ENCODE assay signal across 8 mouse cellular contexts in genomic region chr10:67805131-67805530, GRCm38 (mm10).
DNase-seq lines count a peak whose midpoint lies in the region; ATAC-seq and TF ChIP-seq lines count a peak whose summit lies in the region.

No protein-coding gene starts in this region.

- peak; percentile 20 for DNase-seq in kidney, adult 2 months
- peak; percentile 51 for DNase-seq in 416B (ENCODE audit: low read depth)
- DNase-seq in MEL (ENCODE audit: low read depth, low spot score), result no peak
- peak; percentile 64 for DNase-seq in hindbrain, postnatal 0 days (ENCODE audit: low spot score)
- no peak for DNase-seq in ovary, postnatal 10 days (ENCODE audit: low spot score)
- no peak for DNase-seq in thymus, adult 18-20 months
- no peak for DNase-seq in urinary bladder, postnatal 25 days (ENCODE audit: low spot score)

- H3K9me3 ChIP-seq in kidney, embryonic 14.5 days (ENCODE audit: control insufficient read depth, low read length), result no peaks in the 10 kb centered on the region
- H3K9me3 ChIP-seq in MEL (replicated peaks; ENCODE audit: insufficient read depth, low read length), result no peaks in the 10 kb centered on the region
- no peaks in the 10 kb centered on the region for H3K9me3 ChIP-seq in hindbrain, postnatal 0 days (ENCODE audit: low read length)

- no peaks in the 10 kb centered on the region for H3K79me2 ChIP-seq in MEL (ENCODE audit: control insufficient read depth, insufficient read depth, low read length, poor library complexity)

- TF ChIP-seq CTCF in kidney, adult 2 months (conservative IDR thresholded peaks at IDR 0.05; ENCODE audit: insufficient read depth, insufficient read length, low read depth, low read length), result peak; percentile 26; the same call in 1 of the 2 replicates
- TF ChIP-seq CTCF in MEL (IDR thresholded peaks at IDR 0.05 in 2 of 3, conservative IDR thresholded peaks at IDR 0.05 in 1 of 3; ENCODE audit: control insufficient read depth in 1 of 3, insufficient read depth in 1 of 3, low read depth in 2 of 3, low read length in 3 of 3, poor library complexity in 1 of 3, severe bottlenecking in 1 of 3), result no peak; a peak in 1 of 6 replicates
- peak; percentile 68 for TF ChIP-seq CTCF in hindbrain, postnatal 0 days (IDR thresholded peaks at IDR 0.05; ENCODE audit: low read depth)

- no peaks in the 10 kb centered on the region; the same call in 1 of the 2 replicates for H3K27me3 ChIP-seq in kidney, adult 2 months (replicated peaks; ENCODE audit: control insufficient read depth, insufficient read depth, low read length)
- H3K27me3 ChIP-seq in kidney, embryonic 14.5 days (ENCODE audit: control insufficient read depth, insufficient read depth, low read length), result no peaks in the 10 kb centered on the region
- no peaks in the 10 kb centered on the region for H3K27me3 ChIP-seq in MEL (ENCODE audit: control insufficient read depth in 1 of 2, insufficient read depth in 2 of 2, low read length in 2 of 2)
- no peaks in the 10 kb centered on the region for H3K27me3 ChIP-seq in hindbrain, postnatal 0 days (ENCODE audit: insufficient read depth, low read length)

- no peak overlapping the region for H3K9ac ChIP-seq in kidney, embryonic 14.5 days (ENCODE audit: low read depth, low read length)
- no peak overlapping the region for H3K9ac ChIP-seq in MEL (ENCODE audit: control insufficient read depth, low read depth, low read length, poor library complexity, severe bottlenecking)
- no peak overlapping the region for H3K9ac ChIP-seq in hindbrain, postnatal 0 days (replicated peaks; ENCODE audit: low read length)

- no peak for TF ChIP-seq POLR2A in kidney, adult 2 months (IDR thresholded peaks at IDR 0.05; ENCODE audit: low read depth, low read length)
- TF ChIP-seq POLR2A in MEL (IDR thresholded peaks at IDR 0.05; ENCODE audit: control insufficient read depth in 1 of 2, insufficient read depth in 1 of 2, low read depth in 1 of 2, low read length in 2 of 2, poor library complexity in 1 of 2), result no peak

- ATAC-seq in kidney, embryonic 14.5 days (ENCODE audit: low FRiP score, low TSS enrichment), result no peak
- no peak for ATAC-seq in hindbrain, postnatal 0 days

- WGBS in kidney, adult 2 months, result 15% methylated on average over 4 of the region's 4 CpGs
- 31% methylated on average over 4 of the region's 4 CpGs for WGBS in kidney, embryonic 14.5 days
- WGBS in hindbrain, postnatal 0 days, result 26% methylated on average over 4 of the region's 4 CpGs

- H3K4me2 ChIP-seq in kidney, embryonic 14.5 days (replicated peaks; ENCODE audit: low read depth, low read length), result no peak overlapping the region
- H3K4me2 ChIP-seq in hindbrain, postnatal 0 days (ENCODE audit: low read depth, low read length), result no peak overlapping the region

- no peaks in the 10 kb centered on the region for H3K4me1 ChIP-seq in kidney, adult 2 months (ENCODE audit: control insufficient read depth, insufficient read depth, low read length)
- H3K4me1 ChIP-seq in kidney, embryonic 14.5 days (ENCODE audit: control insufficient read depth, insufficient read depth, low read length), result no peaks in the 10 kb centered on the region
- H3K4me1 ChIP-seq in MEL (ENCODE audit: control insufficient read depth in 1 of 2, insufficient read depth in 2 of 2, low read length in 2 of 2), result no peaks in the 10 kb centered on the region
- H3K4me1 ChIP-seq in hindbrain, postnatal 0 days (ENCODE audit: insufficient read depth, low read length), result no peaks in the 10 kb centered on the region

- TF ChIP-seq EP300 in MEL (IDR thresholded peaks at IDR 0.05; ENCODE audit: low read depth in 1 of 2, low read length in 2 of 2), result no peak

- no peaks in the 10 kb centered on the region for H3K36me3 ChIP-seq in kidney, adult 2 months (ENCODE audit: control insufficient read depth, insufficient read depth, low read length)
- no peaks in the 10 kb centered on the region for H3K36me3 ChIP-seq in kidney, embryonic 14.5 days (ENCODE audit: control insufficient read depth, insufficient read depth, low read length)
- H3K36me3 ChIP-seq in MEL (ENCODE audit: control insufficient read depth in 1 of 2, insufficient read depth in 2 of 2, low read length in 2 of 2), result no peaks in the 10 kb centered on the region
- no peaks in the 10 kb centered on the region for H3K36me3 ChIP-seq in hindbrain, postnatal 0 days (ENCODE audit: insufficient read depth, low read length)

- no peak overlapping the region for H3K27ac ChIP-seq in kidney, adult 2 months (ENCODE audit: insufficient read depth, low read depth, low read length)
- no peak overlapping the region for H3K27ac ChIP-seq in kidney, embryonic 14.5 days (ENCODE audit: low read depth, low read length)
- no peak overlapping the region for H3K27ac ChIP-seq in MEL (ENCODE audit: control insufficient read depth, low read depth, low read length)
- H3K27ac ChIP-seq in hindbrain, postnatal 0 days, result no peak overlapping the region

- no peak overlapping the region for H3K4me3 ChIP-seq in kidney, adult 2 months (ENCODE audit: insufficient read depth, low read depth, low read length)
- no peak overlapping the region for H3K4me3 ChIP-seq in kidney, embryonic 14.5 days (ENCODE audit: low read length)
- H3K4me3 ChIP-seq in MEL (ENCODE audit: control insufficient read depth in 1 of 2, insufficient read depth in 1 of 2, low read depth in 2 of 2, low read length in 2 of 2), result no peak overlapping the region
- H3K4me3 ChIP-seq in hindbrain, postnatal 0 days (ENCODE audit: low read length), result no peak overlapping the region

- no peak; the same call in 1 of the 2 replicates for TF ChIP-seq RAD21 in MEL (IDR thresholded peaks at IDR 0.05; ENCODE audit: low read depth, low read length)

TF ChIP-seq in MEL, 35 proteins besides CTCF, POLR2A, EP300 and RAD21:
- TF ChIP-seq USF2 (IDR thresholded peaks at IDR 0.05; ENCODE audit: borderline replicate concordance in 1 of 2, insufficient read depth in 1 of 2, low read depth in 1 of 2, low read length in 2 of 2) (no peak), ZNF384 (IDR thresholded peaks at IDR 0.05; ENCODE audit: low read depth, low read length) (no peak), SMC3 (IDR thresholded peaks at IDR 0.05; ENCODE audit: low read depth, low read length) (peak; percentile 23; the same call in 1 of the 2 replicates)

Comparison
In these comparisons a context has a peak if more than half of its experiments do, and no peak if none do; other contexts are left out.
1. DNase-seq: peak in kidney, adult 2 months (single experiment), 416B (single experiment) and hindbrain, postnatal 0 days (single experiment); none in MEL (single experiment), ovary, postnatal 10 days (single experiment), thymus, adult 18-20 months (0 of 2) and urinary bladder, postnatal 25 days (single experiment).
2. CTCF ChIP-seq: peak in kidney, adult 2 months (single experiment) and hindbrain, postnatal 0 days (single experiment); none in MEL (0 of 3).